Mouse (Mus musculus) heart, embryonic 13.5 days (tissue): Measurements from ENCODE around the gene Meis3. TPM values are rescaled to one million over a fixed set of nuclear protein-coding genes. Genes with fewer than 3 reads are reported as not detected.

Experiments
- ATAC-seq: fragments of 200-750 bp; cut with Nextera tagmentation; 2 replicates; pipeline ENCODE4 v1.8.0; 2017; ENCODE audit warnings: moderate TSS enrichment; ENCODE audit not compliant: insufficient number of reproducible peaks, low FRiP score, low TSS enrichment; ENCODE audit errors: extremely low read depth
- H3K27ac ChIP-seq: fragments of 300-500 bp; sonication (generic); replicated peaks from 2 replicates; pipeline ENCODE4 v1.5.1; 2015; ENCODE audit warnings: moderate library complexity, mild to moderate bottlenecking, inconsistent platforms
- H3K27me3 ChIP-seq: fragments of 300-500 bp; sonication (generic); replicated peaks from 2 replicates; pipeline ENCODE4 v1.6.1; 2015; ENCODE audit warnings: mild to moderate bottlenecking, inconsistent platforms
- H3K36me3 ChIP-seq: fragments of 300-500 bp; sonication (generic); 2 replicates; pipeline ENCODE4 v1.6.1; 2015; ENCODE audit warnings: mild to moderate bottlenecking, inconsistent platforms
- H3K4me1 ChIP-seq: fragments of 300-500 bp; sonication (generic); 2 replicates; pipeline ENCODE4 v1.6.1; 2015; ENCODE audit warnings: inconsistent platforms
- H3K4me2 ChIP-seq: fragments of 300-500 bp; sonication (generic); 2 replicates; pipeline ENCODE4 v1.6.1; 2015; ENCODE audit warnings: inconsistent platforms, mild to moderate bottlenecking, moderate library complexity
- H3K4me3 ChIP-seq: fragments of 300-500 bp; sonication (generic); 2 replicates; pipeline ENCODE4 v1.5.1; 2015; ENCODE audit warnings: moderate library complexity, mild to moderate bottlenecking, inconsistent platforms
- H3K9ac ChIP-seq: fragments of 300-500 bp; sonication (generic); 2 replicates; pipeline ENCODE4 v1.6.1; 2015; ENCODE audit warnings: inconsistent platforms, mild to moderate bottlenecking, moderate library complexity
- H3K9me3 ChIP-seq: fragments of 300-500 bp; sonication (generic); 2 replicates; pipeline ENCODE4 v1.6.1; 2016; ENCODE audit warnings: inconsistent platforms
- WGBS: fragments of 180-500 bp; shearing (Covaris S2); methylation state at CpG from one replicate; pipeline ENCODE4 v1.1.7; 2015; ENCODE audit warnings: mixed read lengths; 5-methylcytosine and 5-hydroxymethylcytosine counted together
- polyA plus RNA-seq: library from polyadenylated mRNA; unstranded; fragments of >200 nt; fragmentation: Nextera tagmentation; extraction: Ambion mirVana; gene quantifications from 2 replicates; pipeline ENCODE4 v1.2.1, GENCODE M21; 2015

Meis3 gene
- polyA plus RNA-seq, 1 experiment from 2014 or later = 17.1 TPM

DNA sequence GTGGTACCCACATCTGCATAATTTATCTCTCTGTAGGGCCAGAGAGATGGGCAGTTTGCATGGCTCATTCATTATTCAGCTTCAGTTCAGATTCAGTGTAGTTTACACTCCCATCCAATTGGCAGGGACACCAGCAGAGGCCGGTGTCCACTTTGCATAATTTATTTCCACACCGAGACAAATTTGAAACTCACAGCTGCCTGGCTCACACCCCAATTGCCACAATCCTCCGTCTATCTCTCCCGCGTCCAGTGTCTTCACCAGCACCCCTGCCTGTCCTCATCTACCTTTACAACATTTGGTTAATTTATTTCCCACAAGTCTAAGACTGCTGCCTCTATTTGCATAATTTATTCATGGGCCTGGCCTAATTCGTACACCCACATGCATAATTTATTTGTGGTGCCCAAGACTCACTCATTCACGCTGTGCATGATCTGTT is 39.9 kb upstream of the Meis3 start:
- Histone ChIP-seq H3K27me3 (peaks cover 29% of the 10 kb centered on the region), H3K9ac (no peak overlapping the region), H3K9me3 (no peaks in the 10 kb centered on the region), H3K4me1 (peaks cover 22% of the 10 kb centered on the region), H3K4me2 (no peak overlapping the region), H3K27ac (no peak overlapping the region), H3K4me3 (no peak overlapping the region), H3K36me3 (no peaks in the 10 kb centered on the region)
- no peak for ATAC-seq
- WGBS = 62% methylated on average over 7 of the region's 7 CpGs

DNA sequence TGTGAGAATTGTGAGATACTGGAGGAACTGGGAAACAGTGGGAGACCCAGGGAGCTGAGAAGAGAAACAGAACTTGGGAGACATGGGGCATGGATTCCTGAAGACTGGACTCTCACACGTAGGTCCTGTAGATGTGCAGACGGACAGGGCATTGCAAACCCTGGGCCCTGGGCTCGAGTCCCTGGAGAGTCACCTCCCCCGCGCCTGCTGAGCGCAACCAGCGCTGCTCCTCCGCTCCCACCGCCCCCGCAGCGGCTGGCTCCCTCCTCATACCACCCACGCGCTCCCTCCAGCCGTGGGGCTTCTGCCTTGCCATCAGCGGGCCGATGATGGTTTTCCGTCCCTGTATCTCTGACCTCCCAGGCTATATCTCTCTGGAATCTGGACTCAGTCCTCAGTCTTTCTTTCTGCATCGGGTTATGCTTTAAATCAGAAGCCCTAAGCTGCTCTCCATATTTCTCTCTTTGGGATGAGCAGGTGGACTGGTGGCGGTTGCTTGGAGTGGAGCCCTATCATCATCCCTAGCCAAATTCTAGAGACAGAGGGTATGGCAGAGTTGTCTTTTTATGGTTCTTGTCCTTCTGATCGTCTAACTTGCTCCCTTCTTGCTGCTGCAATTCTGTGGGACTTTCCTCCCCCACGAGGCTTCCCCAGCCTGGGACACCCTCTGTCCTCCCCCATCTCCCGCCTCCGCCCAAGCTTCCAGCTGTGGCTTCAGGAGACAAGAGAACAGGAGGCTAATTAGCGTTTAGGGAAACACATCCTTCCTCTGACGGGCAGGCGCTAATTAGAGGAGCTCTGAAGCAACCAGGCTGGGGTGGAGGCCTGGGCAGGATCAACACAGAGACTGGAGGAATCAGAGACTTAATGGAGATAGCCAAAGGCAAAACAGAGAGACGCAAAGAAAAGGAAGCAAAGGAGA is 28.1 kb upstream of the Meis3 start:
- no peak overlapping the region for H3K4me3 ChIP-seq
- no peak overlapping the region for H3K4me2 ChIP-seq
- 0 out of 2 replicates have a peak, but pooled peaks cover 3% of the 10 kb centered on the region for H3K36me3 ChIP-seq
- ATAC-seq = no peak
- peaks cover 48% of the 10 kb centered on the region for H3K27me3 ChIP-seq
- H3K27ac ChIP-seq = no peak overlapping the region
- no peak overlapping the region for H3K9ac ChIP-seq
- no peaks in the 10 kb centered on the region for H3K4me1 ChIP-seq
- no peaks in the 10 kb centered on the region for H3K9me3 ChIP-seq
- 24% methylated on average over 27 of the region's 27 CpGs for WGBS

DNA sequence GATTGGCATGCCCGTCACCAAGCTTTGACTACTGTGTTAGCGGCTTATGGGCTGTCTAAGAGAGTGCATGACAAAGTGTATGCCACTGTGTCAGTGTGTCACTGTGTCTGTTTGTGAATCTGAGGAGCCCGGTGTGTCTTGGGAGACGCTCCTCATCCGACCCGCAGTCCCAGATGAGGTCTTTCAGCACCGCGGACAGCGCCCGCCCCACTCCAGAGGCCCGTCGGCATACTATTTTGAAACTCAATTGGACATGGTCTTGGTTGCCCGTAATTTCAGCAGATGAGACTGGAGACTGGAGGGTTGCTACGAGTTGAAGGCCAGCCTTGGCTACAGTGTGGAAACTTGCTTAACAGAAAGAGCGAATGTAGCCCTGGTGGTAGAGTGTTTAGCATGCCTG is 27.2 kb upstream of the Meis3 start:
- 0 out of 2 replicates have a peak, but pooled peaks cover 3% of the 10 kb centered on the region for H3K36me3 ChIP-seq
- H3K4me1 ChIP-seq = no peaks in the 10 kb centered on the region
- H3K9me3 ChIP-seq = no peaks in the 10 kb centered on the region
- no peak for ATAC-seq
- H3K4me3 ChIP-seq = no peak overlapping the region
- H3K27ac ChIP-seq = no peak overlapping the region
- H3K9ac ChIP-seq = no peak overlapping the region
- 10% methylated on average over 15 of the region's 15 CpGs for WGBS
- peaks cover 53% of the 10 kb centered on the region for H3K27me3 ChIP-seq
- no peak overlapping the region for H3K4me2 ChIP-seq

DNA sequence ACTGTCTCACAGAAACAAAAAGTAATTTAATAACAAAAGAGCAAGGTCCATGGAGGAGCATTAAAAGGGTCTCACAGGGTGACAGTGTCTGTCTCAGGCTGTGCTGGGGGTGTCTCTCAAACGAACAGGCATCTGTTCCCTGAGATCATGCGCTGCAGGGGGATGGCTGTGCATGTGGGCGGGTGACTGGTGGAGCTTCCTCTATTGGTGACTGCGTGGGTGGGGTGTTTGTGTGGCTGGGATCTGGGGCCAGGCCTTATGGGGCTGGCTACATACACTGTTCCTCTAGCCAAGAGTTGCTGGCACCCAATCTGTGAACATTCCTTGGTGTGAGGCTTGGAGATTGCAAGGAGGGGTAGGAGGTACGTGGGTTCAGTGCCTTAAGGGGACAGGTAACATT is 25.6 kb upstream of the Meis3 start:
- Histone ChIP-seq H3K4me2 (no peak overlapping the region), H3K36me3 (0 out of 2 replicates have a peak, but pooled peaks cover 3% of the 10 kb centered on the region), H3K9me3 (no peaks in the 10 kb centered on the region), H3K27ac (no peak overlapping the region), H3K27me3 (peaks cover 54% of the 10 kb centered on the region), H3K4me1 (no peaks in the 10 kb centered on the region), H3K9ac (no peak overlapping the region), H3K4me3 (no peak overlapping the region)
- 51% methylated on average over 5 of the region's 5 CpGs for WGBS
- no peak for ATAC-seq

DNA sequence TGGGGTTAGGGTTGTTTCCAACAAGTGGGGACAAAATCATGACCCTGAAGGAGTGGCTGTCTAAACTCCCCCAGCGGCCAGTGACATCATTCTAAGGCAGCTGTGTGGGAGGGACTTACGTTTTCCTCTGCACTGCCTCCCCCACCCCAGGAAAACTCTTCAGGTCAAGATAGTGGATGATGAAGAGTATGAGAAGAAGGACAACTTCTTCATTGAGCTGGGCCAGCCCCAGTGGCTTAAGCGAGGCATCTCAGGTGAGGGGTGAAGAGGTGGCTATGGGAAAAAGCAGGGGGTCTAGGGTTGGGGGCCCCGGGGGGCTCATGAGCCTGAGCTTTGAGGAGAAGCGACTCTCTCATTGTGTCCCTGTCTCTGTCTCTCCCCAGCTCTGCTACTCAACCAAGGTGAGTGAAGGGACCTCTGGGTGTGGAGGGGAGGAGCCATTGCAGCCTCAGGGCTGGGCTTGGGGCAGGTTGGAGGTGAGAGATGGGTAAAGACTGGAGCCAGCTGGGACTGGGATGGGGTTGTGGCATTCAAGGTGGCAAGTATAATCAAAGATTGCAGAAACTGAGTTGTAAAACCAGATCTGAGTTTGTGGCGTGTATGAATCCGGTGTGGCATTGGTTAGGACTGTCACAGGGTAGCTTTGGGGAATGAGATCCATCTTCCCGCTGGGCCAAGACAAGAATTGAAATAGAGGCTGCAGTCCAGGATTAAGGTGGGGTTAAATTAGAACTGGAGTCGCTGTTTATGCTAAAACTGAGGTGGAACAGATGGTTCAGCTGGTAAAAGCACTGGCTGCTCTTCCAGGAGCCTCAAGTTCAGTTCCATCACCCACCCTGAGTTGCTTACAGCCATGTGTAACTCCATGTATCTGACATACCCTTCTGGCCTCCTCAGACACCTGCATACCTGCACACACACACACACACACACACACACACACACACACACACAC is 24.4 kb upstream of the Meis3 start:
- Histone ChIP-seq H3K27me3 (peaks cover 48% of the 10 kb centered on the region), H3K36me3 (no peaks in the 10 kb centered on the region), H3K4me1 (peaks cover 8% of the 10 kb centered on the region), H3K9me3 (no peaks in the 10 kb centered on the region), H3K27ac (no peak overlapping the region), H3K4me2 (no peak overlapping the region), H3K9ac (no peak overlapping the region), H3K4me3 (no peak overlapping the region)
- ATAC-seq = no peak
- 57% methylated on average over 9 of the region's 9 CpGs for WGBS

DNA sequence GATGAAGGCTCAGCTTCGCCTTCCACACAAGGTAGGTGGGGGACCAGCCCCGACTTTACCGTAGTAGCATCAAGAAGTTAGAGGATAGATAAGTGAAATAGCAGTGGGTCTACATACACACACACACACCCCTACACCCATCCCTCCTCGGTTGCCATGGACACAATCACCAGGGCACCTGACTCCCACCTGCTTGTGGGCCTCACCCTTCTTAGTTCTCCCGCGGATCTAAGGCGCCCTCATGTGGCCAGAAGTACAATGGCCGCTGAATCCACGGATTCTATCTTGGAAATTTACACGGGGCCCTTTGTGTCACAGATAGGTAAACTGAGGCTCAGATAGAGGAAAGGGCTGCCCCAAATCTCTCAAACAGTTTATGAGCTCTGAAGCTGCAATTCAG is 21.4 kb upstream of the Meis3 start:
- Histone ChIP-seq H3K4me1 (peaks cover 24% of the 10 kb centered on the region), H3K27me3 (peaks cover 33% of the 10 kb centered on the region), H3K9ac (no peak overlapping the region), H3K4me3 (no peak overlapping the region), H3K9me3 (no peaks in the 10 kb centered on the region), H3K27ac (no peak overlapping the region), H3K4me2 (no peak overlapping the region), H3K36me3 (no peaks in the 10 kb centered on the region)
- 17% methylated on average over 10 of the region's 10 CpGs for WGBS
- no peak for ATAC-seq

DNA sequence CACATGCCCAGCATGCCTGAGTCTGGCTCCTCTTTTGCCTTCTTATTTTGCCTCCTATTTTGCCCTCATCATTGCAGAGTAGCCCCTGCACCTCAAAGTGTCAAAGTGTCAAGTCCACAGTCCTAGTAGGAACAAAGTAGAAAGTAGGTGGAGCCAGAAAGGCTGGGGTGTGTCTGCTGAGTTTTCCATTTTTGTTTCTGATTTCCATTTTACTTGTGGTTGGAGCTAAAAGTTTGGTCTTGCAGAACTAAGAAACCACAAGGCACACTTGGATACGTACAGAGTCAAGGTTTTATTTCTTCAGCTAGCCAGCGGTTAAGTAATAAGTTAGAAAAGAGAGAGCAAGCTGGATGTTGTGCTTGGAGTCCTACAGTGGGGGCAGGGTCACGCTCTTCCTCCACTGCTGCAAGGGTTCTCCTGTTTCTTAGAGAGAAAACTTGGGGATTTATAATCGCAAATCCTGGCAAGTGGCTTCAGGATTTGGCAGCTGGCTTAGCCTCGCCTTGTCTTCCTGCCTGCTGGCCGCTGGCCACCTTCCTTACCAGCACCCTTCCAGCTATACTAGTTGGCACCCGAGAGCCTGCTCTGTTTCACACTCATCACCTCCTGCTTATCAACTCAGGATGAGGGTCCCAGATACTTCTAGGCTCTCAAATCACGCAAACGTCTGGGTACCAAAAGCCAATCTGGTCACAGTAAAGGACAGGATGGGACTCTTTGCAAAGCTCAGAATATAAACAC is 19.6 kb upstream of the Meis3 start:
- peaks cover 42% of the 10 kb centered on the region for H3K27me3 ChIP-seq
- H3K27ac ChIP-seq = peak overlapping the region; percentile 72
- H3K9ac ChIP-seq = no peak overlapping the region
- no peaks in the 10 kb centered on the region for H3K36me3 ChIP-seq
- no peak overlapping the region for H3K4me3 ChIP-seq
- no peaks in the 10 kb centered on the region for H3K9me3 ChIP-seq
- WGBS = 31% methylated on average over 9 of the region's 9 CpGs
- no peak for ATAC-seq
- 0 out of 2 replicates have a peak overlapping the region, but pooled peaks have one; percentile 7 for H3K4me2 ChIP-seq
- peaks cover 29% of the 10 kb centered on the region for H3K4me1 ChIP-seq

DNA sequence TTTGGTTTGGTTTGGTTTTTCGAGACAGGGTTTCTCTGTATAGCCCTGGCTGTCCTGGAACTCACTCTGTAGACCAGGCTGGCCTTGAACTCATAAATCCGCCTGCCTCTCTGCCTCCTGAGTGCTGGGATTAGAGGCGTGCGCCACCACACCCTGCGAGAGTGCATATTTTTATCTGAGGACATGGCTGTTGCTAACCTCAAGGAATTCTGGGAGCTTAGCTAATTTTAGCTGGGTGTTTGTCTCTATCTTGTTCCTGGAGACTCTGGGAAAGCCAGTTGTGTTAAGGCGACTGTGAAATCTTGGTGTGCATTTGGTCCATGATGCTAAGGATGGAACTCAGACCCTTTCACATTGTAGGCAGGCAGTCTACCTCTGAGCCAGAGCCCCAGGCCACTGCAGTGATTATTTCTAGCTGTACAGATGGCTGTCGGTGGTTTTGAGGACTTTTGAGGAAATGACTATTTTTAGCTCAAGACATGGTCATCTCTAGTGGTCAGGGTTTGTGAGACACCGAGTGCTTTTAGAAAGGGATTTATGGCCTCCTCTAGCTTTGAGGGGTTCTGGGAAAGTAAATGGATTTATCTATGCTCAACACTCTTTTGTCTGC is 18.7 kb upstream of the Meis3 start:
- no peak for ATAC-seq
- peaks cover 29% of the 10 kb centered on the region for H3K4me1 ChIP-seq
- H3K4me2 ChIP-seq = 0 out of 2 replicates have a peak overlapping the region, but pooled peaks have one; percentile 2
- 40% methylated on average over 8 of the region's 8 CpGs for WGBS
- no peak overlapping the region for H3K4me3 ChIP-seq
- peaks cover 46% of the 10 kb centered on the region for H3K27me3 ChIP-seq
- no peaks in the 10 kb centered on the region for H3K9me3 ChIP-seq
- no peaks in the 10 kb centered on the region for H3K36me3 ChIP-seq
- peak overlapping the region; percentile 72 for H3K27ac ChIP-seq
- no peak overlapping the region for H3K9ac ChIP-seq

DNA sequence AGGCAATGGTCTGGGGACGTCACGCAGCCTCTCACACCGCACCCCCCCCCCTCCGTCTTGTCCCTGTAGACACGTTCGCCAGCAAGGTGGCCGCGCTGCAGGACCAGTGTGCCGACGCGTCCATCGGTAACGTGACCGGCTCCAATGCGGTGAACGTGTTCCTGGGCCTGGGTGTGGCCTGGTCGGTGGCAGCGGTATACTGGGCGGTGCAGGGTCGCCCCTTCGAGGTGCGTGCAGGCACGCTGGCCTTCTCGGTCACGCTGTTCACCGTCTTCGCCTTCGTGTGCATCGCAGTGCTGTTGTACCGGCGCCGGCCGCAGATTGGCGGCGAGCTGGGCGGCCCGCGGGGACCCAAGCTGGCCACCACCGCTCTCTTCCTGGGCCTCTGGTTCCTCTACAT is 16.2 kb upstream of the Meis3 start:
- ATAC-seq = no peak
- Histone ChIP-seq H3K4me1 (peaks cover 29% of the 10 kb centered on the region), H3K36me3 (no peaks in the 10 kb centered on the region), H3K27me3 (peaks cover 40% of the 10 kb centered on the region), H3K9me3 (no peaks in the 10 kb centered on the region), H3K4me3 (peak overlapping the region; percentile 35), H3K9ac (peak overlapping the region; percentile 50; the same call in 1 of the 2 replicates), H3K4me2 (peak overlapping the region; percentile 61), H3K27ac (no peak overlapping the region)
- WGBS = 7% methylated on average over 39 of the region's 39 CpGs

DNA sequence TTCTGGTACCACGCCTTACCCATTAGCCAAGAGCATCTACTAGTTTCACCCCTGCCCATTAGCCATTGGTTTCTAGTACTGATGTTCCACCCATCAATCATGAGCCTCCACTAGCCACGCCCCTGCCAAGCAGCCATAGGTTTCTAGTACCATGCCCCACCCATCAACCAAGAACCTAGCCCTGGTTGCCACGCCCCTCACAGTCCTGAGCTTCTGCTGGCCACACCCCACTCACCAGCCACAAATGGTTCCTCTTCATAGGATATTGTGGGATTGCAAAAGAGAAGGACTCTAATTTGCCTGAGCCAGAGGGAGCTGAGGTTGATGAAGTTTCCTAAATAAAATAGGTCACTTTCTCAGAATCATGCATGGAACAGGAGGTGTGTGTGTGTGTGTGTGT is 14.2 kb upstream of the Meis3 start:
- whole genome bisulfite sequencing = 62% methylated on average over 3 of the region's 3 CpGs
- H3K9me3 ChIP-seq = no peaks in the 10 kb centered on the region
- no peak for ATAC-seq
- H3K4me2 ChIP-seq = no peak overlapping the region
- no peak overlapping the region for H3K4me3 ChIP-seq
- H3K27ac ChIP-seq = no peak overlapping the region
- peaks cover 18% of the 10 kb centered on the region for H3K4me1 ChIP-seq
- H3K27me3 ChIP-seq = peaks cover 47% of the 10 kb centered on the region
- no peak overlapping the region for H3K9ac ChIP-seq
- no peaks in the 10 kb centered on the region for H3K36me3 ChIP-seq
